Mouse (Mus musculus): Measurements from ENCODE around the gene Epor. TPM values are rescaled to one million over a fixed set of nuclear protein-coding genes. Genes with fewer than 3 reads are reported as not detected.

The Epor gene
- total RNA-seq, 2 experiments from 2014 or later: 1.4 to 3.4 TPM

DNA sequence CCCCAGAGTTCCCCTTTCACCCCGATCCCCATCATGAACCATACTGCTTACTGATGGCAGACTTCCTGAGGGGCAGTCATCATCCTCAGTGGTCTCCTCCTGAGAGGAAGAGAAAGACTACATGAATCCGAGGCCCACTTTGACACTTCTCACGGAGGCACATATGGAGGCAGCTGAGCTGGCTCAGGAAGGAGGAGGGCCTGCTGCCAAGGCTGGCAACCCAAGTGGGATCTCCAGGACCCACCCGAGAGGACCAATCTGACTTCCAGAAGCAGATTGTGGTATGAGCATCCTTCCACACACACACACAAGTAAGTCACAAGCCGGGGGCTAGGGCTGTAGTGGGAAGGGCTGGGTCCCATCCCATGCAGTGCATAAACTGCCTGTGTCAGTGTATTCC lies 14.0 kb upstream of the Epor start:
- intact Hi-C loops (cut with DNase I): no loop called here
- no peak for DNase-seq (ENCODE audit: low spot score in 2 of 2)

DNA sequence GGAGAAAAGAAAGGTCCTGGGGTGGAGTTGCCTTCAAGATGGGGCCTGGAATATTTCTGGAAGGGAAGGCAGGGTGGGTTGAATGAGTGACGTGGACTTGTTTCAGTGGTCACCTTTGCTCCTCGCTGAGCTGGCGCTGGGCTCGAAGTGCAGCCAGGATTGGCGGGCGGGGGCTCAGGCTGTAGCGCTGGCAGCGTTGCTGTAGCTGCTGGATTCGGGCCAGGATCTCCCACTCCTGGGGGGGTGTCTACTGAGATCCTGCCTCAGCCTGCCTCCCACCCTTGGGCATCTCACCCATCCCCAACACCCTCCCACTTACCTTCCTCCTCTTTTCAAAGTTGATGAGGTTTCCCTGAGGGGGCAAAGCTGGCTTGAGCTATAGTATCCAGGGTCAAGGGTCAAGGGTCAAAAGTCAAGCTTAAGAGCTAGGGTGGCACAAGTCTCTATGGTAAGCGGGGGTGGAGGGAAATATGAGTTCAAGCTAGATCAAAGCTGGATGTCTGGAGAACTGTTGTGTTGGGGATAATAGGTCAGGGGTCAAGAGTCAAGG lies 13.4 kb upstream of the Epor start:
- intact Hi-C loops (cut with DNase I): no loop called here

DNA sequence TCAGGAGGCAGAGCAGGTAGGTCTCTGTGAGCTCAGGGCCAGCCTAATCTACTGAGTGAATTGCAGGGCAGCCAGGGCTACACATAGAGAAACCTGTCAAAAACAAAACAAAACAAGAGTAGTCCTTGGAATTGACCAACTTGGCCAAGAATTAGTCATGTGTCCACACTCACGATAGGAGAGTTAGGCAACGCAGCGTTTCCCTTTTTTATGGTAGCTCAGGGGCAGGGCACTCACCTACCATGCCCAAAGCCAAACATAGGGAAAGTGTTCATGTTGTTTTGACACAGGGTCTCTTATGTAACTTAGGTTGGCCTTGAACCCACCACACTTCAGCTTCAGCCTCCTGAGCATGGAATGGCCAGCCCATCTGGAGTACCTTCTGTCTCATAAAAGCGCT lies 6.0 kb upstream of the Epor start:
- intact Hi-C loops (cut with DNase I): no loop called here
- no peak for DNase-seq (ENCODE audit: low spot score in 2 of 2)

More for the DNA sequence above, 13.4 kb upstream of the Epor start:
- DNase-seq (ENCODE audit: low spot score in 2 of 2): no peak

DNA sequence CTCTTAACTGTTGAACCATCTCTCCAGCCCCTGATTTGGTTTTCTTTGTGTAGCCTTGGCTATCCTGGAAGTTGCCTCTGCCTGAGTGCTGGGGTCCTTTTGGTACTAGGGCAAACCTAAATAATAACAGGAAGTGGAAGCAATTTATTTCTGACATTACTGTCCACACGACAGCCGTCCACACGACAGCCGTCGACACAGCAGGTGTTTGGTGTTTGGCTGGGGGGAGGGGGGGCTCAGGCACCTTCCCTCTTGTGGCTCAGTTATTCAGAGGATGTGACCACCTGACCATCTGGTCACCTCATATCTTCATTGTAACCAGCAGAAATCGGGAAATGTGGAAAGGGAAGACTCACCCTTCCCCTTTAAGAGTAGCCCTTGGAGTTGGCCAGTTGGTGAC lies 5.6 kb upstream of the Epor start:
- DNase-seq (ENCODE audit: low spot score in 2 of 2): no peak
- intact Hi-C loops (cut with DNase I): no loop called here

DNA sequence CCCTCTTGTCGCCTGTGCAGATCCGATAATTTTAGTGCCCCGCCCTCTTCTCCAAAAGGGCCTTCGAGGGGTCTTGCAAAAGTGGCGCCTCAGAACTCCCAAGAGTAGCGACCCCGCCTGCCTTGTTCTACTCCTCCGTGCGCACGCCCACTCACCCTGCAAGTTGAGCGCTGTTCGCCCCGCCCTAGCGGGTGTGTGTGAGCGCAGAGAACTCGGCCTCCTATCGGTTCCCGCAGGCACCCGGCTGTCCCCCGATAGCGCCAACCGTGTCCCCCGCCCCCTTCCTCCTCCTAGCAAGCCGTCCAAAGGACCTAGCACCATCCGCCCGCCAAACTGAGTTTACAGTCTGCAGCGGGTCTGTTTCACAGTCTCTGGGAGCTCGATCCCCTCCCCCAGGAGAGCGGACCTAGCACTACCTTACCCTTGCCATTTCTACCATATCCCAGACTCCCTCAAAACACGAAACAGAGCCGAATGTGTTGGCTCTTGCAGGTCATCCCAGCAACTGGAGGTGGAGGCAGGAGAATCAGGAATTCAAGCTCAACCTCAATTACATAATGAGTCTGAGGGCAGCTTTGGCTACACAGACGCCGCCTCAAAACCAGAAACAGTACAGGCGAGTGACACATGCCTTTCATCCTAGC lies 768 bp downstream of the Epor start:
- intact Hi-C loops (cut with DNase I): loop anchor here (5.0 kb wide), 1 partner anchor 40 kb away; the partner anchor contains the start of genes Ccdc151 and Prkcsh

DNA sequence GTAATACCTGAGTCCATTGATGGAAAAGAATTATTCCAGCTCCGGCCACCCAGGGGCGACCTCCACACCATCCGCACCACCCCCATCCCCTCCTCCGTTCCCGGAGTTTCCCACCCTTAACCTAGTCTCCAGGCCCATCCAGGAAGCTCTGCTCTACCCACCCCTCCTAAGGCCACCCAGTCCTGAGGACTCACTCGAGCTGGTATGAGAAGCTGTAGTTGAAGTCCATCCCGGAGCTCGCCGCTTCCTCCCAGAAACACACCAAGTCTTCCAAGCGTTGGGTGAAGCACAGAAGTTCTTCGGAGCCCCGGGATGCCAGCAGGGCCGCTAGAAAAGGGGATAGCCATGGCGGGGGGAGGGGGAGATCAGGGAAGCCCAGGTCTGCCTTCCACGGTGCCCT lies 1.3 kb downstream of the Epor start:
- DNase-seq (ENCODE audit: low spot score in 2 of 2): no peak
- intact Hi-C loops (cut with DNase I): loop anchor here (5.0 kb wide), 1 partner anchor 40 kb away; the partner anchor contains the start of genes Ccdc151 and Prkcsh

More for the DNA sequence above, 768 bp downstream of the Epor start:
- DNase-seq (ENCODE audit: low spot score in 2 of 2): peak; percentile 76

DNA sequence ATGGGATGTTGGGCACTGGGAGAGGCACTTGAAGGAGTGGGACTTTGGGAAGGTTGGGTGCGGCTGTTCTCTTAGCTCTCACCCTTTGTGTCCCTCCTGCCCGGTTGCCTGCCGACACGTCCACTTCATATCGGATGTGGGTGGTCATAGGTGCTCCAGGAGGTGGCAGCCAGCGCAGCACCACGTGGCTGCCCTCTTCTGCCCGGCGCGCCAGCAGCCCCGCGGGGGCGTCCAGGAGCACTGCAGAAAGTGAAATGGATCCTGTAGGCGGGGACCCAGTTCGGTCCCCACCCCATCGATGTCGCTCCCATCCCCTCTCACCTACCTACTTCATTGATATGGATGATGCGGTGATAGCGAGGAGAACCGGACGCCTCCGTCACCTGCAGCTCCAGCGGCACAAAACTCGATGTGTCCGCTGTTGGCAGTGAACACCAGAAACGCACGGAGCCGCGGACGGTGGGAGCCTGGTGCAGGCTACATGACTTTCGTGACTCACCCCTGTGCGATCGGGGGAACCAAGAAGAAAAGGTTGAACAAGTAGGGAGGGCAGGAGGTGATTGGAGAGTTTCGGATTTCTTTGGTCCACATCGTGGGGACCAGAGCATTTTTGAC lies 1.8 kb downstream of the Epor start:
- intact Hi-C loops (cut with DNase I): loop anchor here (5.0 kb wide), 1 partner anchor 41 kb away; the partner anchor contains the start of genes Ccdc151 and Prkcsh
- DNase-seq (ENCODE audit: low spot score in 2 of 2): no peak

DNA sequence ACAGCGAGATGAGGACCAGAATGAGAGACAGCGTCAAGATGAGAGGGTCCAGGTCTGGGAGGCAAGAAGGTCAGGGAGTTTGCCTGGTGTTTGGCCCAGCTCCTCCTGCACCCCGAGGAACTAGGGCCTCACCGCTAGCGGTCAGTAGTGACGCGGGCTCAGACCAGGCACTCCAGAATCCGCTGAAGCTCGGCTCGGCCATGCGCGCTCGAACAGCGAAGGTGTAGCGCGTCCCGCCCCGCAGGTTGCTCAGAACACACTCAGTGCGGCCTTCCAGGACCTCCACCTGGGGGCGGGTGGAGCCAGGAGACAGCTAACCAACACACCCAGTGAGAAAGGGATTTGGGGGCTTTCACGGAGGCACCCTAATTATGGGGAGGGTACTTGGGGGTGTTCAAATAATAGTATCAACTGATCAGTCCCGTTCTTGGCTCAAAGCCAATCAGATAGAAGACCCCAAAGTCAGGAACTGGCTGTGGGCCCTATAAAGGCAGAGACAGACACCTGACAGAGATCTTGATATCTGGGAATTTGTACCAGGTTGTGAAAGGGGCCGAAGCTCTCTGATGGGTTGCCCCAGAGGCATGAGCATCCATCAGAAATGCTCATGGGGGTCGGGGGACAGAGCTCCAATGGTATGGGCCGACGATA lies 2.6 kb downstream of the Epor start:
- intact Hi-C loops (cut with DNase I): loop anchor here (5.0 kb wide), 1 partner anchor 42 kb away; the partner anchor contains the start of genes Ccdc151 and Prkcsh
- DNase-seq (ENCODE audit: low spot score in 2 of 2): no peak

DNA sequence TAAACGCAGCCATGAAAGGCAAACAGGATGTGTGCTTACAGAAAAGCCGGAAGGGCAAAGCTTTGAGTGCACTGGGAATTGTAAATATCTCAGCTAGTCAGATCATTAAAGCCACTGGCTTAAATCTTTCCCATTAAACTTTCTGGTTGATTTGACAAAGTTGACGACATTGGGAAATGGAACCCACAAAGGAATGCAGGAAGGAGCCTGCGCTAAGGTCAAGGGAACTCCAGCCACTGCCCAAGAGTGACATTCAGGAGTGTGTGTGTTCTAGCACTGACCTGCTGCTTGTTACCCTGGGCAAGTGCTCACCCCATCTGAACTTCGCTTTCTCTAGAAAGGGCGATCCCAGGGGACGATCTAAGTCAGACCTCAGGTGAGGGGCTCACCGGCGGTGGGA lies 3.2 kb downstream of the Epor start:
- DNase-seq (ENCODE audit: low spot score in 2 of 2): no peak
- intact Hi-C loops (cut with DNase I): loop anchor here (5.0 kb wide), 1 partner anchor 42 kb away; the partner anchor contains the start of genes Ccdc151 and Prkcsh

DNA sequence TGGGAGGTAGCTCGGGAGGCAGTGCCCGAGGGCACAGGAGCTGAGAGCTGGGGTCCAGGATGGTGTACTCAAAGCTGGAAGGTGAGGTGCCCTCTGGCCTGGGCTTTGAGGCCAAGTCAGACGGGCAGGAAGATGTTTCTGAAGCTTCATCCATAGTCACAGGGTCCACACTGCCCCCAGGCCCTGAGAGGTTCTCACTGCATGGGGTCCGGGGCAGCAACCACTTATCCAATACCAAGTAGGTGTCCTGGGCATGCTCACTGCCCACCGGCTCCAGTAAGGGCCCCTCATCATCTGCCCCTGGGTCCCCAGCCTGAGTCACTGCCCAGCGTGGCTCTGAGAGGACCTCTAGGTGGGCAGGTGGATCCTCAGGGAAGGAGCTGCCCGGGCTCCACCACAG lies 4.1 kb downstream of the Epor start:
- intact Hi-C loops (cut with DNase I): no loop called here
- no peak for DNase-seq (ENCODE audit: low spot score in 2 of 2)

DNA sequence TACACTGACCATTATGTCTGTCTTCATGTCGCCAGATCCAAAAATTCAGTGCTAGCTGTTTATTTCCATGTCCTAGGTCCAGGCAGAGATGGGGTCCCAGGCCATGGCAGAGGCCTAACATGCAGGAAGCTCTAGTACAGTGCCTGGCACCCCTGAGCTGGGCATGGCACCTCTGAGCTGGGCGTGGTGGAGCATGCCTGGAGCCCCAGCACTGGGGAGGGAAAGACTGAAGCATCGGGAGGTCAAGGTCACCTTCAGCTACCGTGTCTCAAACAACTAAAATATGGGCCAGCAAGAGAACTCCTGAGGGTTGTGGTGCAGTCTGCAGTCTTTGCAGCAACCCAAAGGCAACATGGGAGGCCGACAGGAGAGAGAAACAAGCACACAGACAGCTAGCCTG lies 4.9 kb downstream of the Epor start:
- intact Hi-C loops (cut with DNase I): no loop called here
- no peak for DNase-seq (ENCODE audit: low spot score in 2 of 2)

DNA sequence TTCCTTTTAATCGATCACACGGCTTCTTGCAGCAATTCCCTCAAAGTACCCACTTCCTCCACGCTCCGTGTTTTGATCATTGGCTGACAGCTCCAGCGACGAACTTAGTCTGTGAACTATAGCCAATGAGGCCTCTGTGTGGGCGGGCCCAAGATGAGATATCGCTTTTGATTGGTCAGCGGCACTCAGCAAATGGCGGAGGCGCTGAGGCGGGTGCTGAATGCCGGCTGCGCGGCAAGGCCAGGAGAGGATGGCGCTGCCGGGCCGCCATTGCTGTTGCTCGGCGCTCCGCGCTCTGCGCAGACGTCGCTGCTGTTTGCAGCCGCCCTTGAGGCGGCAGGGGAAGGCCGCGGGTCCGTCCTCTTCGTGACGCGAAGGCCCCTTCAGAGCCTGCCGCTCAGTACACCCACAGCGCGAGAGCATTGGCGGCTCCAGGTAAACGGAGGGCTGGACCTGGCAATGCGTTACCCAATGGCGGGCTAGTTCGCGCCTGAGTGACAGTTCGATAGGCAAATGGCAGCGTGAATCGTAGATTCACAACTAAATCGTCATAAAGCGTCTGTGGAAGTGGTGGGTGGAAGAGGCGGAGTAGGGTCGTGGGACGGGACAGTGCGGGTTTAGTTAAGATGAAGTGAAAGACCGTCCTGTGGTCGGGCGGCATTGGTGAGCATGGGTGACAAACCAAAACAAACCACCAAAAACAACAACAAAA lies 7.6 kb downstream of the Epor start, which contains the start of gene Swsap1:
Swsap1 (plus strand) TSS at position 186 of the 712 bp plus-strand sequence.
- DNase-seq (ENCODE audit: low spot score in 2 of 2): peak; percentile 100
- intact Hi-C loops (cut with DNase I): loop anchor here (2.0 kb wide), 1 partner anchor 19 kb away; the partner anchor contains the start of gene Plppr2

DNA sequence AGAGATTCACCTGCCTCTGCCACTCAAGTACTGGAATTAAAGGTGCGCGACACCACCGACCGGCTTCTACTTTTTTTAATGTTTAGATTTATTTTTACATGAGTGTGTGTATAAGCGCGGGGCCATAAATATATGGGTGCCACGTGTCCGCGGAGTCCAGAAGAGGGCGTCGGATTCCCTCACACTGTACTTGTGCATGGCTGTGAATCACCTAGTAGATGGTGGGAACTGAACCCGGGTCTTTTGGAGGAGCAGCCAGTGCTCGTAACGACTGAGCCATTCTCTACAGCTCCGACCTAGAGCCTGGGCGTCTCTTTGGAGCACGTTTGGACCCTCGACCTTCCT lies 8.1 kb downstream of the Epor start:
- intact Hi-C loops (cut with DNase I): loop anchor here (2.0 kb wide), 1 partner anchor 18 kb away; the partner anchor contains the start of gene Plppr2

DNA sequence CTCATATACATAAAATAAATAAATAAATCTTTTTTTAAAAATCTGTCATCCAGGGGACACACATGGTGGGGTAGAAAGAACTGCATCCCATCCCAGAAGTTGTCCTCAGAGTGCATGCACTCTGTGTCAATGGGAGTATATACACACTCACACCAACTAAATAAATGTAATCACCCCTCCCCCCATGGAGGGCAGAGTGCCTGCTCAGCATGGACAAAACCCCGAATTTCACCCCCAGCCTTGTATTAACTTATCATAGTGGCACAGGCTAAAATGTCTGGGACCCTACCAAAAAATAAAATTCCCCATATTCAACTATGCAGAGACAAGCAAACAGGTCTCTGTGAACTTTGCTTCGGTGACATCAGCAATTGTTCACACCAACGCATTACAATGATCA lies 8.7 kb downstream of the Epor start:
- intact Hi-C loops (cut with DNase I): loop anchor here (2.0 to 5.0 kb wide), 2 partner anchors 18 to 98 kb away; partner anchors contain the start of genes Elavl3 and Plppr2
- no peak for DNase-seq (ENCODE audit: low spot score in 2 of 2)

More for the DNA sequence above, 8.1 kb downstream of the Epor start:
- no peak for DNase-seq (ENCODE audit: low spot score in 2 of 2)

DNA sequence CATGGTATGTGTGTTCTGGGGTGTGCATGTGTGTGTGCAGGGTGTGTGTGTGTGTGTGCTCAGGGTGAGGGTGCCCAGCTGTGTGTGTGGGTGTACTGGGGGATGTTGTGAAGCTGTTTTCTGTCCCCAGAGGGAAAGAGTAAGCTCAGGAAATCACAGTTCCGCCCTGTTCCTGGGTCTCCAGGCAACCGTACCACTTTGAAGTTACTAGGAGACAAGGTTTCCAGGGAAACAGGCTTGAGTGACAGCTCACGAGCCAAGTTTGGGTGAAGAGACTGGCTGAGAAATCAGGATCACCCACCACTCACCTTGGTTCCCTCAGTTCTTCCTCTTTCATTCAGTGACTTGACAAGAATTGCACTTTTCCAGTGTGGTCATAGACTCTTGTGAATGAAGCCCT lies 9.7 kb downstream of the Epor start:
- intact Hi-C loops (cut with DNase I): loop anchor here (5.0 kb wide), 1 partner anchor 99 kb away; the partner anchor contains the start of gene Elavl3
- DNase-seq (ENCODE audit: low spot score in 2 of 2): peak; percentile 76 to 91

DNA sequence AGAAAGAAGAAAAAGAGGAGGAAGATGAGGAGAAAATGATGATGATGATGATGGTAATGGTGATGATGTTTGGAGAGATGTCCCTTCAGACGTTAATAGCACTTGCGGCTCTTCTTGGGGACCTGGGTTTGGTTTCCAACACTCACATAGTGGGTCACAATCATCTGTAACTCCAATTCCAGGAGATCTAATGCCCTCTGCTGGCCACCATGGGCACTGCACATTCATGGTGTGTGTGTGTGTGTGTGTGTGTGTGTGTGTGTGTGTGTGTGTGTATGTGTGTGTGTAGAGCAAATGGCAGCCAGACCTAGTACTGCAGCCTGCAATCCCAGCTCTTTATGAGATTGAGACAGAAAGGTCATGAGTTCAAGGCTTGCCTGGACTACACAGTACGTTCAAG lies 11.3 kb downstream of the Epor start:
- intact Hi-C loops (cut with DNase I): loop anchor here (5.0 kb wide), 1 partner anchor 100 kb away; the partner anchor contains the start of gene Elavl3
- DNase-seq (ENCODE audit: low spot score in 2 of 2): no peak

DNA sequence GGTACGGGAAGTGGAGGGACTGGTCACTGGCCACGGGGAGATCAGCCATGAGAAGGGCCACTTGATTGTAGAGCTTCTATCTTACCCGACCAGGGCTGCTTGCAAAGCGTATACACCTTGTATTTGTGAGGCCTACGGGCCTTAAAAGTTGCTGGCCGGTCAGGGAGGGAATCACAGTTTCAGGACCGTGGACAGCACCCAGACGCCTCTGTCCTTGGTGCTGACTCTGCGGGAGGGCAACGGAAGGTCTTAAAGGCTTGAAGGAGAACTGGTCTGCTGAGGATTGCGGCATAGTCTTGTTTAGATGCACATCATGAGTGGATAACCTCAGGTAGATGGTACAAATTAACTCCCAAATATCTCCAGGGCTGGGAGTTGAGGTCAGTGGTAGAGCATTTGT lies 13.0 kb downstream of the Epor start:
- DNase-seq (ENCODE audit: low spot score in 2 of 2): peak in 1 of 2 experiments; percentile 29
- intact Hi-C loops (cut with DNase I): loop anchor here (5.0 kb wide), 1 partner anchor 102 kb away; the partner anchor contains the start of gene Elavl3

DNA sequence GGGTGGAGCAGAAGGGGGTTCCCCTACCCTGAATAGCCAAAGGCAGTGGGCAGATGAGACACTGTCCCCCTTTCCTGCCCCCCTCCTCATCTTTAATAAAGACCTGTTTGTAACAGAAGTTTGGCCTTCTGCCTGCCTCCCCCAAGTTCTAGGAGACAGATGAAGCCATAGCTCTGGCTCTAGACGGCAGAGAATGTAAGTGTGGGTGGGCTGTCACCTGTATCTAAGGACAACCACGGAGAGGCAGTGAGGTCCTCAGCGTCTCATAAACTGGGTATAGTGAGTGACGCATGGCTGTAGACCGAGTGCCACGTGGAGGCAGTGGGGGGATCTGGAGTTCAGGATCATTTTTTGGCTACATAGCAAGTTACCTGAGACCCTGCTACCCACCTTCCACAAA lies 14.5 kb downstream of the Epor start:
- peak; percentile 34 to 81 for DNase-seq (ENCODE audit: low spot score in 2 of 2)
- intact Hi-C loops (cut with DNase I): no loop called here

DNA sequence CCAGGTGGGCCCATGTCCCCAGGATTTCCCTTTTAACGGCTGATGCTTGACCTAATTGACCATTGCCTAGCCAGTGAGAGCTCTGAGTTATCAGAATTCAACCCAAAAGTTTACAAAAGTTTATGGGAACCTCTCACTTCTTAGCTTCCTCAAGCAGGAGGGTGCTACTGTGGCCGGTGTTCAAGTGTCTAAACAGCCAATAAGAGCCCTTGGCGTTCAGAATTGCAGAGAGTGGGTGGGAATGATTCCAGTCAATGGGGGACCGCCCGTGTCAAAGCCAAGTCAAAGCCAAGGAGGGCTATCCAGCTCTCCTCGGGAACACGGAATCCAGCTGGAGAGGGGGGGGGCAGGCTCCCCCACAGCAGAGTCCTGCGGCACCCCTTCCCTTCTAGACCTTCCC lies 15.2 kb downstream of the Epor start:
- intact Hi-C loops (cut with DNase I): no loop called here
- no peak for DNase-seq (ENCODE audit: low spot score in 2 of 2)
